Mouse (Mus musculus): ENCODE data around the gene Slc6a6. TPM values are rescaled to one million over a fixed set of nuclear protein-coding genes. Genes with fewer than 3 reads are reported as not detected.

Slc6a6 gene
- total RNA-seq, 2 experiments from 2014 or later, result 209 to 474 TPM

GRCm38 (mm10) chr6:91668276-91668675 lies 15.6 kb upstream of the Slc6a6 start:
- no peak for DNase-seq (ENCODE audit: low spot score in 2 of 2)

- DNase-seq (ENCODE audit: low spot score in 2 of 2), result no peak
These were observed 14.6 kb upstream of the Slc6a6 start for GRCm38 (mm10) chr6:91669270-91669669.

GRCm38 (mm10) chr6:91670224-91670623 lies 13.6 kb upstream of the Slc6a6 start:
- no peak for DNase-seq (ENCODE audit: low spot score in 2 of 2)

GRCm38 (mm10) chr6:91674757-91675350 lies 9.0 kb upstream of the Slc6a6 start:
- no peak for DNase-seq (ENCODE audit: low spot score in 2 of 2)

- DNase-seq (ENCODE audit: low spot score in 2 of 2), result no peak
These were observed 5.3 kb upstream of the Slc6a6 start for GRCm38 (mm10) chr6:91678506-91679094.

GRCm38 (mm10) chr6:91679095-91679577 lies 4.7 kb upstream of the Slc6a6 start:
- peak in 1 of 2 experiments; percentile 53 for DNase-seq (ENCODE audit: low spot score in 2 of 2)

GRCm38 (mm10) chr6:91679716-91680115 lies 4.1 kb upstream of the Slc6a6 start:
- DNase-seq (ENCODE audit: low spot score in 2 of 2), result no peak

- DNase-seq (ENCODE audit: low spot score in 2 of 2), result no peak
These were observed 2.0 kb upstream of the Slc6a6 start for GRCm38 (mm10) chr6:91681841-91682240.

GRCm38 (mm10) chr6:91683121-91683520 lies 732 bp upstream of the Slc6a6 start:
- no peak for DNase-seq (ENCODE audit: low spot score in 2 of 2)

- no peak for DNase-seq (ENCODE audit: low spot score in 2 of 2)
These were observed 599 bp downstream of the Slc6a6 start for GRCm38 (mm10) chr6:91684474-91684829.

GRCm38 (mm10) chr6:91684831-91685532 lies 1.1 kb downstream of the Slc6a6 start:
- DNase-seq (ENCODE audit: low spot score in 2 of 2), result peak; percentile 55 to 58

- DNase-seq (ENCODE audit: low spot score in 2 of 2), result no peak
These were observed 1.7 kb downstream of the Slc6a6 start for GRCm38 (mm10) chr6:91685533-91685883.

- peak in 1 of 2 experiments; percentile 53 for DNase-seq (ENCODE audit: low spot score in 2 of 2)
These were observed 2.0 kb downstream of the Slc6a6 start for GRCm38 (mm10) chr6:91685896-91686295.

- DNase-seq (ENCODE audit: low spot score in 2 of 2), result peak in 1 of 2 experiments; percentile 75
These were observed 2.7 kb downstream of the Slc6a6 start for GRCm38 (mm10) chr6:91686597-91686996.

- DNase-seq (ENCODE audit: low spot score in 2 of 2), result no peak
These were observed 4.2 kb downstream of the Slc6a6 start for GRCm38 (mm10) chr6:91688021-91688420.

GRCm38 (mm10) chr6:91689231-91689630 lies 5.4 kb downstream of the Slc6a6 start:
- DNase-seq (ENCODE audit: low spot score in 2 of 2), result no peak

GRCm38 (mm10) chr6:91690222-91690621 lies 6.4 kb downstream of the Slc6a6 start:
- no peak for DNase-seq (ENCODE audit: low spot score in 2 of 2)

GRCm38 (mm10) chr6:91690646-91691045 lies 6.8 kb downstream of the Slc6a6 start:
- DNase-seq (ENCODE audit: low spot score in 2 of 2), result no peak

GRCm38 (mm10) chr6:91691576-91691975 lies 7.7 kb downstream of the Slc6a6 start:
- DNase-seq (ENCODE audit: low spot score in 2 of 2), result no peak

GRCm38 (mm10) chr6:91693301-91693886 lies 9.5 kb downstream of the Slc6a6 start:
- no peak for DNase-seq (ENCODE audit: low spot score in 2 of 2)

- no peak for DNase-seq (ENCODE audit: low spot score in 2 of 2)
These were observed 10.8 kb downstream of the Slc6a6 start for GRCm38 (mm10) chr6:91694610-91695009.

GRCm38 (mm10) chr6:91698831-91699230 lies 15.0 kb downstream of the Slc6a6 start:
- DNase-seq (ENCODE audit: low spot score in 2 of 2), result no peak

Data from adrenal gland, adult 18-20 months (tissue).